Mouse (Mus musculus) limb, embryonic 14.5 days (tissue): ENCODE measurements around the gene Lysmd4. TPM values are rescaled to one million over a fixed set of nuclear protein-coding genes. Genes with fewer than 3 reads are reported as not detected.

Experiments
- ATAC-seq: fragments of 200-750 bp; cut with Nextera tagmentation; 2 replicates; pipeline ENCODE4 v1.8.0; 2017; ENCODE audit warnings: low read depth, moderate number of reproducible peaks, moderate TSS enrichment; ENCODE audit not compliant: low FRiP score
- DNase-seq: peaks from one replicate; pipeline ENCODE4 v3.0.0-alpha.2; 2015; ENCODE audit warnings: low spot score
- H3K27ac ChIP-seq: fragments of 300-500 bp; sonication (generic); replicated peaks from 2 replicates; pipeline ENCODE4 v1.5.1; 2014; ENCODE audit warnings: low read depth, mild to moderate bottlenecking, low read length, moderate library complexity, mixed read lengths
- H3K27me3 ChIP-seq: fragments of 300-500 bp; sonication (generic); 2 replicates; pipeline ENCODE4 v1.6.1; 2014; ENCODE audit warnings: low read length, mixed read lengths; ENCODE audit not compliant: control insufficient read depth, insufficient read depth
- H3K36me3 ChIP-seq: fragments of 300-500 bp; sonication (generic); 2 replicates; pipeline ENCODE4 v1.6.1; 2014; ENCODE audit warnings: mild to moderate bottlenecking, low read length, moderate library complexity, mixed read lengths; ENCODE audit not compliant: control insufficient read depth, insufficient read depth
- H3K4me1 ChIP-seq: fragments of 300-500 bp; sonication (generic); 2 replicates; pipeline ENCODE4 v1.6.1; 2014; ENCODE audit warnings: antibody characterized with exemption, low read length, mixed read lengths; ENCODE audit not compliant: control insufficient read depth, insufficient read depth
- H3K4me2 ChIP-seq: fragments of 300-500 bp; sonication (generic); replicated peaks from 2 replicates; pipeline ENCODE4 v1.6.1; 2014; ENCODE audit warnings: low read depth, mild to moderate bottlenecking, low read length, moderate library complexity; ENCODE audit not compliant: severe bottlenecking
- H3K4me3 ChIP-seq: fragments of 300-500 bp; sonication (generic); replicated peaks from 2 replicates; pipeline ENCODE4 v1.5.1; 2014; ENCODE audit warnings: low read length
- H3K9ac ChIP-seq: fragments of 300-500 bp; sonication (generic); 2 replicates; pipeline ENCODE4 v1.6.1; 2014; ENCODE audit warnings: mild to moderate bottlenecking, low read depth, low read length, moderate library complexity; ENCODE audit not compliant: severe bottlenecking
- H3K9me3 ChIP-seq: fragments of 300-500 bp; sonication (generic); 2 replicates; pipeline ENCODE4 v1.6.1; 2016; ENCODE audit warnings: low read length; ENCODE audit not compliant: control insufficient read depth
- POLR2A ChIP-seq: fragments of 200-500 bp; IDR thresholded peaks from 2 replicates; pipeline ENCODE4 v1.8.0; 2012; ENCODE audit warnings: inconsistent platforms, mild to moderate bottlenecking, moderate library complexity, borderline replicate concordance; ENCODE audit not compliant: insufficient read depth, insufficient read length; ENCODE audit errors: extremely low read depth
- WGBS: fragments of 180-500 bp; shearing (Covaris S2); extraction: QIAGEN DNeasy Blood & Tissue Kit; methylation state at CpG from one replicate; pipeline ENCODE4 v1.1.7; 2014; 5-methylcytosine and 5-hydroxymethylcytosine counted together
- polyA plus RNA-seq, 2 experiments: library from polyadenylated mRNA; depleted of rRNA in 1 of 2; stranded (reverse) in 1 of 2; unstranded in 1 of 2; fragments of >200 nt; fragmentation: Nextera tagmentation in 1 of 2; extraction: Ambion mirVana in 1 of 2; gene quantifications; 2 replicates each; pipeline versions ENCODE4 v1.2.1 to v1.2.3; 2012 to 2014

Gene Lysmd4
- polyA plus RNA-seq (2012; rRNA removed) (17.4 and 18.8 TPM in 2 replicates), polyA plus RNA-seq (2014; fragmentation: Nextera tagmentation; extraction: Ambion mirVana) (14.0 and 15.4 TPM in 2 replicates)

DNA sequence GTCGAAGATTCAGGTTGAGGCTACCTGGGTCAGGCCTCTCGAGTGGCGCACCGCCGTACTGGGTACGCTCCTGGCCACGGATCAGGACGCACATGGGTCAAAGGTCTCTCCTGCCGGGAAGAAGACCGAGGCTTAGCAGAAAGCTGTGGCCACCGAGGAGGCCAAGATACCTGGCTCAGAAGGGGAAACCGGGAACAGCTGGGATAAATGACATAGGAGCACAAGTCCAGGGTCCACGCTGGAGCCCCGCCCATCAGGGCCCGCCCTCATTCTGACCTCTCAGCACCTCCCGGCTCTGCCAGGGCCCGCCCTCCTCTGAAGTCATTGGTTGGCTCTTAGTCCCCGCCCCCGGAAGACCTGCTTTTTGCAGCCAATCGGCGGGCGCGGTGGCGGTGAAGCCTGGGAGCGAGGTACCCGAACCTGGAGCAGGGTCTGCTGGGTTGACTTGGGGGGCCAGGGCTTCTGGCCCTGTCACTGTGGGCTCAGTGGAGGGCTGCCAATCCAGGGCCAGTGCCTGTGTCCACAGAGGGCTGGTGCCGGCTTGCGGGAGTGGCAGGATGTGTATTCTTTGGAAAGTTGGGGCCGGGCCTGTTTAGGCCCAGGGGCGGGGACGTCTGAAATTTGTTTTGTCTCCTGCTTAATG is at the start of gene Lysmd4:
Gene Lysmd4, plus strand, starts transcription at position 325 of the 643 bp plus-strand sequence.
- Histone ChIP-seq H3K4me2 (peak within 1 kb of the TSS; percentile 92), H3K4me1 (peaks cover 12% of the 10 kb centered on the region), H3K4me3 (peak within 1 kb of the TSS; percentile 79), H3K36me3 (peaks cover 15% of the 10 kb centered on the region), H3K27ac (peak within 1 kb of the TSS; percentile 43; the same call in 1 of the 2 replicates), H3K27me3 (no peaks in the 10 kb centered on the region), H3K9me3 (no peaks in the 10 kb centered on the region), H3K9ac (peak within 1 kb of the TSS; percentile 80)
- 7% methylated on average over 30 of the region's 31 CpGs for WGBS
- DNase-seq (peak; percentile 97), ATAC-seq (peak; percentile 98)
- peak; percentile 55; the same call in 1 of the 2 replicates for TF ChIP-seq POLR2A

DNA sequence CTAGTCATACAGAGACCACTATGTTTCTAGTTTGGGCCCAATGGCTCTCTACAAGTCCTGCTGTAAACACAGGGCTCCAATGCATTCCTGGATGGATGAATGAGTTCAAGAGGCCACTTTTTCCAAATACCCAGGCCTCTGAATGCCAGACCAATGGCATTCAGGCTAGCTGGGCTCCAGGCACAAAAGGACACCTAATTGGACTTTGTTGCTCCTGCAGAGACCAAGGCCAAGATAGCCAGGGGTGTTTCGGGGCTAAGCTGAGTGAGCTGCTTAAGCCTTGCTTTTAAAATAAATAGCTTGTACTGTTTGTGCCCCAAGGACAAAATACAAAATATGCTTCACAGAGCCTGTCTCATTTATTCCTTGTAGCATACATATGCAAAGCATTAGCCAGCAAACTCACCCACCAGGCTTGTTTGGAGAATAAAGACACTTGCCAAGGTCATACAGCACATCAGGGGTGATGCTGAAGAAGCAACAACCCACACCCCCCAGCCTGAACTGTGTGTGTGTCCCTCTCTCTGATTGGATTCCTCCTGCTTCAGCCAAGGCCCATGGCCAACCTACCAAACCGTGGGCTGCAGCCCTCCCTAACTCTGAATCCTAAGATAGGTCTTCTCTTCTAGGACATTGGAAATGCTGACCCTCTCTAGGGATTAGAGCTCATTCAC is 48.7 kb upstream of the Lysmd4 start:
- Histone ChIP-seq H3K4me1 (peaks cover 5% of the 10 kb centered on the region), H3K9me3 (no peaks in the 10 kb centered on the region), H3K4me3 (no peak overlapping the region), H3K27ac (no peak overlapping the region), H3K27me3 (no peaks in the 10 kb centered on the region), H3K36me3 (no peaks in the 10 kb centered on the region), H3K9ac (no peak overlapping the region), H3K4me2 (no peak overlapping the region)
- TF ChIP-seq POLR2A: no peak
- DNase-seq (no peak), ATAC-seq (no peak)
- WGBS: 65% methylated on average over 2 of the region's 2 CpGs

DNA sequence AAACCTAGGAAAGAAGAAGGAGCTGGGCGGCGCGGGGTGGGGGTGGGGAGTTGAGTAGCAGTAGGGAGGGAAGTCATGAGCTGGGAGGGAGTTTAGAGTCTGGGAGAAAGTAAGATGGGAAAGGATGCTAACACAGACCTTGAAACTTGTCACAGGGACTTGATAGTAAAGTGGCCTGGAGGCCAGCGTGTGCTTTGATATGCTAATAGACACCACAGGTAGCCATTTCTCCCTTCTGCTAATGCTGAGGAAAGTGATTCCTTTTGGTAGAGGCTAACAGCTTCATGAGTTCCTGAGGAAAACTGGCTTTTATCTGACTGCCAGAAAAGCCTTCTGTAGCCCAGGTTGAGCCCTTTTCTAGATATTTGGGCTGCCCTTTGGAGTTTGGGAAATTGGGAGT is 38.6 kb upstream of the Lysmd4 start:
- no peak for DNase-seq
- no peak overlapping the region for H3K4me2 ChIP-seq
- no peak overlapping the region for H3K9ac ChIP-seq
- H3K4me1 ChIP-seq: no peaks in the 10 kb centered on the region
- no peaks in the 10 kb centered on the region for H3K36me3 ChIP-seq
- H3K27ac ChIP-seq: no peak overlapping the region
- TF ChIP-seq POLR2A: no peak
- ATAC-seq: no peak
- H3K9me3 ChIP-seq: no peaks in the 10 kb centered on the region
- H3K4me3 ChIP-seq: no peak overlapping the region
- 32% methylated on average over 4 of the region's 4 CpGs for WGBS
- H3K27me3 ChIP-seq: no peaks in the 10 kb centered on the region

DNA sequence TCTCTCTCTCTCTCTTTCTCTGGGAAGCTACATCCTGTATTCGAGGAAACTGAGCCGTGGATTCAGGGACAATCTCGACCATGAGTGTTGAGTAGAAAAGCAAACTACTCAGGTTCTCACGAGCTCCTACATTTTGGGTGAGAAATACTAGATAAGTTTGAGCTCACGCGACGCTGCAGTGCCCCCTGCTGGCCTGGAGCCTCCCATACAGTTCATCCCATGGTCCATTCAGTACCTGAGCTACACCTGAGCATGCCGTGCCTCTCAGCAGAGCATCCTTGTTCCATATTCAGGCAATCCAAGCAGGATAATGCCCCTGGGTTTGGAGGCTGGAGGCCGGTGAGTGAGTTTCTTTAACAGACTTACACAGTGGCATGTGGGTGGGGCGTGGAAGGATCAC is 22.9 kb upstream of the Lysmd4 start:
- no peak overlapping the region for H3K4me3 ChIP-seq
- H3K9me3 ChIP-seq: no peaks in the 10 kb centered on the region
- H3K9ac ChIP-seq: no peak overlapping the region
- no peaks in the 10 kb centered on the region for H3K36me3 ChIP-seq
- no peak for TF ChIP-seq POLR2A
- H3K27ac ChIP-seq: no peak overlapping the region
- H3K4me2 ChIP-seq: no peak overlapping the region
- DNase-seq: peak; percentile 76
- no peaks in the 10 kb centered on the region for H3K4me1 ChIP-seq
- ATAC-seq: 0 out of 2 replicates have a peak, but pooled peaks have one; percentile 57
- H3K27me3 ChIP-seq: no peaks in the 10 kb centered on the region
- WGBS: 20% methylated on average over 10 of the region's 10 CpGs

DNA sequence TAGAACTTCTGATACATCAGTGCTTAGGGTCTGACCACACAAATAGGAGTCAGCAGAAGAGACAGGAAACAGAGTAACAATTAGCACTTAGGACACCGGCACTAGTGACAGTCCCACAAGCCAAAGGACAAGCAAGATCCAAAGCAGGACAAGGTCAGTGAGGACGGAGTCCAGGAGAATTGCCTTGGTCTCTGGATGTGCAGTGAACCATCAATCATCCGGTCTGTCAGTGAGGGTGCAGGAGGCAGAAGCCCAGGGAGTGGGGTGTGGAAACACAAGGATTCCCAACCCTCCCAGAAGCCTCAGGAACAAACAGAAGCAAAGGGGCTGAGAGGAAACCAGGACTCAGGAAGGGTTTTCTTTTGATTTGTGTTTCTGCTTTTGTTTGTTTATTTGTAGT is 18.7 kb upstream of the Lysmd4 start:
- H3K4me3 ChIP-seq: no peak overlapping the region
- H3K27ac ChIP-seq: no peak overlapping the region
- H3K27me3 ChIP-seq: no peaks in the 10 kb centered on the region
- H3K4me1 ChIP-seq: 0 out of 2 replicates have a peak, but pooled peaks cover 4% of the 10 kb centered on the region
- H3K4me2 ChIP-seq: no peak overlapping the region
- H3K9me3 ChIP-seq: no peaks in the 10 kb centered on the region
- WGBS: 75% methylated on average over 3 of the region's 3 CpGs
- DNase-seq (no peak), ATAC-seq (no peak)
- H3K9ac ChIP-seq: no peak overlapping the region
- H3K36me3 ChIP-seq: no peaks in the 10 kb centered on the region
- TF ChIP-seq POLR2A: no peak
